Mouse (Mus musculus) CD4-positive, CD25-positive, alpha-beta regulatory T cell, adult 2 months (primary cell): ENCODE measurements at regions not wholly inside any gene's neighbourhood (a gene's known extent, or its start where the extent isn't known, plus 50 kb on each side); places are given as distances from the start of the nearest gene placed in this dataset.
"Not testable (repeated sequence)": the region's sequence is repeated elsewhere in the genome, so short reads cannot be mapped to it uniquely, and the experiment has no call there.

Experiments
- DNase-seq: peaks from one replicate; pipeline ENCODE4 v3.0.0-alpha.2; 2012; ENCODE audit warnings: low read depth, low spot score

GRCm38 (mm10) chr12:113241373-113242193, 55.9 kb downstream of the Tmem121 start:
- no peak for DNase-seq

GRCm38 (mm10) chr12:113242194-113242510, 56.4 kb downstream of the Tmem121 start:
- no peak for DNase-seq

GRCm38 (mm10) chr12:113244685-113245084, 59.0 kb downstream of the Tmem121 start:
- DNase-seq = no peak

DNA sequence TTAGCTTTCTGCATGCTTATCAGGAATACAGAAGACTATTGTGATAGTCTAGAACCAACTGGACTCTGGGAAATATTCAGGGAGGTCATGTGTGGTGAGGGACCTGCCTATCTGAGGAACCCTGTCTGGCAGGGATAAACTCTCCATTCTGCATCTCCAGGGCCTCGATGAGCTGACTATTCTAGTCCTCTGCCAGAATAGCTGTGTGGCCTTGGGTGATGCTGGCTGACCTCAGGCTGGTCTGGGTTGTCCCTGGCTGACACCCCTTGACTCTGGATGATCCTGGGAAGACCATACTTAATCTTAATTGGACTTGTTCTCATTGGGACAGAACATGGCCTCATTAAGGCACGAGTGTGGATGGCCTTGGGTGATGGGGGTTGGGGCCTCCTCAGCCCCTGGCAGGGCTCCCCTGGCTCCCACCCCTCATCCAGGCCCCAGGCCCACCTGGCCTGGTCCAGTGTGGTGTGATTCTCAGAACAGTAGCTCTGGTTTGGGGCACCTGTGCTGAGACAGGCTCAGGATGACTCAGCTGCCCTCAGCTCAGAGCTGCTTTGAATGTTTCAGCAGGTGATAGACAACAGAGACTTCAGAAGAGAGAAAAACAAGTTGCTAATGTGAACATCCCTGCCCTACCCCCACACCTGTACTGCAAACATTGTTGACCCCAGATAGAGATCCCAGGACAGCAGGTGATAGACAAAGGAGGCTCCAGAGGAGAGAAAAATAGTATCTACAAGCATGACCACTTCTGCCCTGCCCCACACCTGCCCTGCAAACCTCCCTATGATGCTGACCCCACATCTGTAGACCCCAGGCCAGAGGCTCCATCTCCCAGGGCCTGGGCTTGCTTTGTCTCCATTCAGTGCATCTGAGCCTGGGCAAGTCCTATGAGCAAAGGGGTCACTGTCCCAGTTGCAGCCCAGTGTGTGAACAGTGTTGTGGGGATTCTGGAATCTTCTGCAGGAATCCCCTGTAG, 68.0 kb downstream of the Tmem121 start:
- DNase-seq = not testable (repeated sequence)

- no peak for DNase-seq
These were observed 69.6 kb downstream of the Tmem121 start for GRCm38 (mm10) chr12:113255331-113255730.

DNA sequence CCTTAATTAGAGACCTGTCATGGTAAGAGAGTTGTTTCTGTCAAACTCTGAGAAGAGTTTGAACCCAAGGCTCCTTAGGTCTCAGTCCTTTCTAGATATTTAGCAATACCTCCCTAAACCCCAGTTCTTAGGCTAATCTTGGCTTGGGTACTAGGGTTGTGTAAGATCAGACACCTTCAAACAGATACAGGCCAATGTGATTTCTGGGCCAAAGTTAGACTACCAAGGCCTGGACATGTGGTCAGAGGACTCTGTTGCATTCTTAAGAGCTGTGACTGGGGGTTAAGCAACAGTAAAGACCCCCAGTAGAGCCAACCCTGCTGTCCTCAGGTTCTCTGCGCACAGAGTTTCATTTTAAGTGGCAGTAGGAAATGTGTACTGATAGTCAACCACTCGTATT, 70.9 kb downstream of the Tmem121 start:
- DNase-seq = no peak

- peak; percentile 62 for DNase-seq
These were observed 71.5 kb downstream of the Tmem121 start for GRCm38 (mm10) chr12:113257243-113257642.

GRCm38 (mm10) chr12:113259476-113259875, 73.7 kb downstream of the Tmem121 start:
- DNase-seq = no peak

DNA sequence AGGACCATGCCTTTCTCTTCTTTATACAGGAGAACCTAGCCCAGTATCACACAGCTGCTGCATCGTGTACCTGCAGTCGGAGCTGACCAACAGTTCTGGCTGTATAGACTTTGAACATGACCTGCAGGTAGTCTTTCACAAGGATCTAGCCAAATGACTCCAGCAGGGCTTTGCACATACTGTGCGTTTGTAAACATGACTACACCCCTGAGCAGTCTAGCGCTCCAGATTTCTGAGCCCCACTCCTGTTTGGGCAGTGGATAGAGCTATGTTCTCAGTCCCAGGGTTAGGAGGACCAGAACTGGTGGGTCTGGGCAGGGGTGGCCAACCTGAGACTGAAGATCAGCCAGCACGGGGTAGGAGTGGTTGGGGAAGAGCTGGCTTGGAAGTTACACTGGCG, 74.6 kb downstream of the Tmem121 start:
- no peak for DNase-seq

GRCm38 (mm10) chr12:113275934-113276333, 90.2 kb downstream of the Tmem121 start:
- DNase-seq = no peak

DNA sequence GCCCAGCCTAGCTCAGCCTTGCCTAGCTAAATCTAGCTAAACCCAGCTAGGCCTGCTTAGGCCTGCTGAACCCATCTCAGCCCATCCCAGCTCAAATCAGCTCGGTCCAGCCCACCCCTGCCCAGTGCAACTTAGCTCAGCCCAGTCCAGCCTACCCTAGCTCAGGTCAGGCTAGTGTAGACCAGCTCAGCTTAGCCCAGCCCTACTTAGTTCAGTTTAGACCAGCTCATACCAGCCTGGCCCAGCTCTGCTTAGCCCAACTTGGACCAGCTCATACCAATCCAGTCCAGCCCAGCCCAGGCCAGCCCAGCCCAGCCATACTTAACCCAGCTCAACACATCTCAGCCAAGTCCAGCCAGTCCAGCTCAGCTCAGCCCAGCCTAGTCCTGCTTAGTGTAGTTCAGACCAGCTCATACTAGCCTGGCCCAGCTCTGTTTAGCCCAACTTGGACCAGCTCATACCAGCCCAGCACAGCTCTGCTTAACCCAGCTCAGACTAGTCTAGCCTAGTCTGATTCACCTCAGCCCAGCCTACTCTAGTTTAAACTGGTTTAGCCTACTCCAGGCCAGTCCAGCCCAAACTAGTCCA, 90.7 kb downstream of the Tmem121 start:
- DNase-seq = no peak

DNA sequence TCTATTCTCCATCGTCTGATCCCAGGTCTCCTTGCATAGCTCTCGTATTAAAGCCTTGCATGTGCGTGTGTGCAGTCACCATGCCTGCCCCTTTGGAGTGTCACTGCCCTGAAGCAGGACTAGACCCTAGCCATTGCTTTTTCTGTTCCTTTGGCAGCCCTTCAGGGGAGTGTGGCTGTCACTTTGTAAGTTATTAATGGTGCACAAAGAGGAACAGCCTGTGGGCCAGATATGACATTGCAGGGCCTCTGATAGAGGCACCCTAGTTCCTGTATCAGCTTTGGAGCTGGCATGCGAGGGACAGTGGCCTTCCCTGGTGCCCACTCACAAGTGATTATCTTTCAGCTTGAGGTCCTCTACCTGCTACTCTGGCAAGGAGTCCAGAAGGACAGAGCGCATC, 92.0 kb downstream of the Tmem121 start:
- no peak for DNase-seq

DNA sequence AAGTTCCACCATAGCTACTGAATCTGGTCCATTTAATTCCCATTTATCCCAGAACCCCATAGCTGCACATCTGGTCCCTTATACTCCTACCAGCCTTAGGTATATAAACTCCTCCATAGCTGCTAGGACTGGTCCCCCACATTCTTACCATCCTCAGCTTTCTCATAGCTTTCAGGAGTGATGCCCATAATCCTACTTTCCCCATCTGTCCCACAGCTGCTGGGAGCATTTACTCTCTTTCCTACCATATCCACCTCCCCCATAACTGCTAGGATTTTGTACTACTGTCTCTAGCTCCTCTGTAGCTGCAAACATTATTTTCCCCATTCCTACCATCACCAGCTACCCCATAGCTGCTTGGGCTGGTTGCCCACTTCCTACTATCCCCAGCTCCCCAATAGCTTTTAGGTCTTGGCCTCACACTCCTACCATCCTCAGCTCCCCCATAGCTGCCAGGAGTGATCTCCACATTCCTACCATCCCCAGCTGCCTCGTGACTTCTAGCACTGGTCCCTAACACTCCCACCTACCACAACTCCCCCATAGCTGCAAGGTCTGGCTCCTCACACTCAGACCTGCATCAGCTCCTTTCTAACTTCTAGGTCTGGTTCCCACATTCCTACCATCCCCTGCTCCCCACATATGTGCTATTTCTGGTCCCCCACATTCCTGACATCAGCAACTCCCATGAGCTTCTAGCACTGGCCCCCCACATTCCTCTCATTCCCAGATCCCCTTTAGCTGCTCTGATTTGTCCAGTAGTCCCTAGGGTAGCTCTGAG, 106.5 kb downstream of the Tmem121 start:
- DNase-seq = no peak

GRCm38 (mm10) chr12:113295924-113296323, 110.2 kb downstream of the Tmem121 start:
- no peak for DNase-seq

GRCm38 (mm10) chr12:113305973-113306372, 120.2 kb downstream of the Tmem121 start:
- no peak for DNase-seq

DNA sequence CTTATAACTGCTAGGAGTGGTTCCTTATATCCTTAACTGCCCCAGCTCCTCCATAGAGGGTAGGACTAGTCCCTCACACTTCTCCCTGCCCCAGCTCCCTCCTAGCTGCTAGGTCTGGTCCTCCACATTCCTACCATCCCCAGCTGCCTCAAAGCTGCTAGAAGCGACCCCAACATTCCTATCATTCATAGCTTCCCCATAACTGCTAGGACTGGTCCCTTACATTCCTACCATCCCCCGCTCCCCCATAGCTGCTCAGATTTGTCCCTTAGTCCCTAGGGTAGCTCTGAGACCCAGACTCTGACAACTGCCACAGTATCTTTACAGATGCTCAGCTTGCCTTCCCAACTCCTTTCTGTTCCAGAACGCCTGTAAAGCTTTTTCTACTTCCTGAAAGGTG, 127.6 kb downstream of the Tmem121 start:
- no peak for DNase-seq

DNA sequence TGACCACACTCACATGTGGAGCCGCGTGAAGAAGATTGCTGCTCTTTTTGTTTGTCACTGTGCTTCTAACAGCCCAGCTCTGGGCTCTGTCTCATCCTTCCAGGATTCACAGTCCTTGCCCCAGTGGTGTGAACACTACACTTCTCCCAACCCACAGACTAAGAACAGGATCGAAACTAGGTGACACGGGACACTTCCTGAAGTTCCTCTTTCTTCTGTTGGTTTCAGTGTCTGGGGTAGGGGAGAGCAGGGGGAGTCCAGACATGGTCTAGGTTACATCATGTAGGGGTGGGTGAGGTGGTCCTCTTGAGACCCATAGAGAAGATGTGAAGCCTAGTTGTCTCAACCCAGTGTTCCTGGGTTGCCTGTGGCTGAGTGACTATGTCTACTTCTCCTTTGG, 128.9 kb downstream of the Tmem121 start:
- DNase-seq = no peak

- no peak for DNase-seq
These were observed 135.4 kb downstream of the Tmem121 start for GRCm38 (mm10) chr12:113321086-113321485.

DNA sequence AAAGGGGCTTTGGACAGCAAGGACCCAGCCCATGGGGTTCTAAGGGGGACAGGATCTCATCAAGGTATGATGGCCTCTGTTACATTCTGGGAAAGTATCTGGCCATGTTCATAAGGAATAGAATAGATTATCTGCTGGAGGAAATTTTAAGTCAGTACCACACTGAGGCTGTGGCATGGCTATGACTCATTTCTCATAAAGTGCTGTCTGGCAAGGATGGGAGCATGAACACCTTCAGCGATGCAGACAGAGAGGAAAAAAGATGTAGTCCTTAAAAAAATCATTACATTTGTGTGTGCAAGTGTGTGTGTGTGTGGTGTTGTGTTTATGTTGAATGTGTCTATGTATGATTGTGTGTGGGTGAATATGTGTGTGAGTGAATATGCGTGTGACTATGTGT, 136.4 kb downstream of the Tmem121 start:
- DNase-seq = no peak

DNA sequence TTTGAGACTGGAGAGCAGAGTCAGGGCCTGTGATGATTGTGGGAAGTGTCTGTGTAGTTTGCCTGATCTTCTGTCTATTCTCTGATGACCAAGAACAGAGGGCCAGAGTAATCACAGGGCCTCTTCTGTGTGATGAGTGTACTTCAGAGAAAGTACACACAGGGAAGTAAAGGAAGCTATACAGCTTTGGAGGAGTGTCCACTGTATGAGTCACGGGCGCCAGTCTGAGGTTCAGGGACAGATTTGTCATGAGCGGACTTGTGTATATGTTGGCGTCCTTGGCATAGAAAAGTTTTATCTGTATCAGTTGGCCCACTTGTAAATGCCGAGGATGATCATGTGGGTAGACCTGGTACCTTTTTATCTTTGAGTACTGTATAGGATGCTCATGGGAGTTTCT, 142.1 kb downstream of the Tmem121 start:
- no peak for DNase-seq

DNA sequence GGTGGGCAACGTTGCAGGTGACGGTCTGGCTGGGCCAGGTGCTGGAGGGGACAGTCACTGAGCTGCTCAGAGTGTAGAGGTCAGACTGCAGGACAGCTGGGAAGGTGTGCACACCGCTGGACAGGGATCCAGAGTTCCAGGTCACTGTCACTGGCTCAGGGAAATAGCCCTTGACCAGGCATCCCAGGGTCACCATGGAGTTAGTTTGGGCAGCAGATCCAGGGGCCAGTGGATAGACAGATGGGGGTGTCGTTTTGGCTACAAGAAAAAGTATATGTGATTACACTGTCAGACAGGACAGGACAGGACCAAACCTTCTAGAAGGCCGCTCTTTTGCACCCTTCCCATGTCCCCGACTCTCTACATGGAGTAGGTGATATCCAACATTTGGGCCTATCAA, 144.5 kb downstream of the Tmem121 start:
- no peak for DNase-seq

DNA sequence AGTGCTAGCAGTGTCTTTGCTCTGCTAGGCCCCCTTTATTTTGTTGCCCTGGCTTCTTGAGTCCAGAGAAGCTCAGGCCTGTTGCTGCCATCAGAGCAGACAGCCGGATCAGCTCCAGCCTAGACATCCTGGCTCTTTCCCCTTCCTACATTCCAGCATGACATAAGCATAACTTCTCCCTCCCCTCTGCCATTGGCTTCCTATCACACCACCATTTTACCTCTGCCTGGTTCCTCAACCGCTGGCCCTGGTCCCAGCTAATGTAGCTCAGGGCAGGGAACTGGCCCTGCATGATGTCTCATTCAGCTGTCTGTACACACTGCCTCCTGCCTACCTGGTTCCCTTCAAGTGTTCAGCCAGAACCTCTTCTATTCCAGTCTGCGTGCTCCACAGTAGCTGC, 146.5 kb downstream of the Tmem121 start:
- no peak for DNase-seq
